Mouse (Mus musculus): ENCODE results near the gene Krcc1. TPM values are rescaled to one million over a fixed set of nuclear protein-coding genes. Genes with fewer than 3 reads are reported as not detected.
"Not testable (repeated sequence)": the region's sequence is repeated elsewhere in the genome, so short reads cannot be mapped to it uniquely, and the experiment has no call there.

Gene Krcc1
- polyA plus RNA-seq, 1 experiment from 2014 or later, result 21.5 TPM

GRCm38 (mm10) chr6:71258562-71258961 lies 12.9 kb upstream of the Krcc1 start:
- Histone ChIP-seq H3K4me3 (replicated peaks; ENCODE audit: low read length) (no peak overlapping the region), H3K27me3 (ENCODE audit: control insufficient read depth, insufficient read depth, low read length) (no peaks in the 10 kb centered on the region), H3K9ac (no peak overlapping the region), H3K4me1 (replicated peaks; ENCODE audit: control insufficient read depth, insufficient read depth, low read length) (no peaks in the 10 kb centered on the region), H3K4me2 (replicated peaks) (no peak overlapping the region), H3K27ac (no peak overlapping the region), H3K36me3 (replicated peaks; ENCODE audit: control insufficient read depth, insufficient read depth) (no peaks in the 10 kb centered on the region), H3K9me3 (ENCODE audit: control insufficient read depth, low read length) (no peaks in the 10 kb centered on the region)
- no peak for DNase-seq (ENCODE audit: low spot score)
- WGBS, result 80% methylated on average over 2 of the region's 2 CpGs
- no peak for ATAC-seq (ENCODE audit: low FRiP score)

- 92% methylated on average over 4 of the region's 4 CpGs for WGBS
- Histone ChIP-seq H3K27me3 (ENCODE audit: control insufficient read depth, insufficient read depth, low read length) (no peaks in the 10 kb centered on the region), H3K9ac (no peak overlapping the region), H3K27ac (no peak overlapping the region), H3K4me1 (replicated peaks; ENCODE audit: control insufficient read depth, insufficient read depth, low read length) (no peaks in the 10 kb centered on the region), H3K4me3 (replicated peaks; ENCODE audit: low read length) (no peak overlapping the region), H3K4me2 (replicated peaks) (no peak overlapping the region), H3K9me3 (ENCODE audit: control insufficient read depth, low read length) (no peaks in the 10 kb centered on the region), H3K36me3 (replicated peaks; ENCODE audit: control insufficient read depth, insufficient read depth) (no peaks in the 10 kb centered on the region)
- ATAC-seq (ENCODE audit: low FRiP score), result no peak
- no peak for DNase-seq (ENCODE audit: low spot score)
These were observed 12.3 kb upstream of the Krcc1 start for GRCm38 (mm10) chr6:71259166-71259565.

GRCm38 (mm10) chr6:71260051-71260640 lies 11.3 kb upstream of the Krcc1 start:
- no peak for DNase-seq (ENCODE audit: low spot score)
- Histone ChIP-seq H3K4me1 (replicated peaks; ENCODE audit: control insufficient read depth, insufficient read depth, low read length) (no peaks in the 10 kb centered on the region), H3K27ac (no peak overlapping the region), H3K4me2 (replicated peaks) (no peak overlapping the region), H3K9me3 (ENCODE audit: control insufficient read depth, low read length) (no peaks in the 10 kb centered on the region), H3K9ac (no peak overlapping the region), H3K27me3 (ENCODE audit: control insufficient read depth, insufficient read depth, low read length) (no peaks in the 10 kb centered on the region), H3K4me3 (replicated peaks; ENCODE audit: low read length) (no peak overlapping the region), H3K36me3 (replicated peaks; ENCODE audit: control insufficient read depth, insufficient read depth) (no peaks in the 10 kb centered on the region)
- 64% methylated on average over 6 of the region's 6 CpGs for WGBS
- ATAC-seq (ENCODE audit: low FRiP score), result no peak

- Histone ChIP-seq H3K4me3 (replicated peaks; ENCODE audit: low read length) (no peak overlapping the region), H3K4me1 (replicated peaks; ENCODE audit: control insufficient read depth, insufficient read depth, low read length) (no peaks in the 10 kb centered on the region), H3K9me3 (ENCODE audit: control insufficient read depth, low read length) (no peaks in the 10 kb centered on the region), H3K27me3 (ENCODE audit: control insufficient read depth, insufficient read depth, low read length) (no peaks in the 10 kb centered on the region), H3K4me2 (replicated peaks) (no peak overlapping the region), H3K36me3 (replicated peaks; ENCODE audit: control insufficient read depth, insufficient read depth) (no peaks in the 10 kb centered on the region), H3K9ac (no peak overlapping the region), H3K27ac (no peak overlapping the region)
- WGBS, result 91% methylated on average over 3 of the region's 3 CpGs
- ATAC-seq (ENCODE audit: low FRiP score), result no peak
- no peak for DNase-seq (ENCODE audit: low spot score)
These were observed 10.4 kb upstream of the Krcc1 start for GRCm38 (mm10) chr6:71261060-71261459.

- no peaks in the 10 kb centered on the region for H3K4me1 ChIP-seq (replicated peaks; ENCODE audit: control insufficient read depth, insufficient read depth, low read length)
- ATAC-seq (ENCODE audit: low FRiP score), result no peak
These were observed 9.2 kb upstream of the Krcc1 start for GRCm38 (mm10) chr6:71262142-71262833.

GRCm38 (mm10) chr6:71267603-71268002 lies 3.9 kb upstream of the Krcc1 start:
- ATAC-seq (ENCODE audit: low FRiP score); H3K27me3 ChIP-seq (ENCODE audit: control insufficient read depth, insufficient read depth, low read length); DNase-seq (ENCODE audit: low spot score); H3K4me2 ChIP-seq (replicated peaks); H3K9me3 ChIP-seq (ENCODE audit: control insufficient read depth, low read length); H3K36me3 ChIP-seq (replicated peaks; ENCODE audit: control insufficient read depth, insufficient read depth); H3K9ac ChIP-seq; H3K4me3 ChIP-seq (replicated peaks; ENCODE audit: low read length); H3K27ac ChIP-seq: not testable (repeated sequence)
- 70% methylated on average over 7 of the region's 7 CpGs for WGBS
- peaks cover 11% of the 10 kb centered on the region for H3K4me1 ChIP-seq (replicated peaks; ENCODE audit: control insufficient read depth, insufficient read depth, low read length)

More at GRCm38 (mm10) chr6:71262142-71262833, 9.2 kb upstream of the Krcc1 start:
- 76% methylated on average over 8 of the region's 8 CpGs for WGBS
- H3K27me3 ChIP-seq (ENCODE audit: control insufficient read depth, insufficient read depth, low read length), result no peaks in the 10 kb centered on the region
- no peaks in the 10 kb centered on the region for H3K36me3 ChIP-seq (replicated peaks; ENCODE audit: control insufficient read depth, insufficient read depth)
- no peak overlapping the region for H3K4me2 ChIP-seq (replicated peaks)
- no peak overlapping the region for H3K9ac ChIP-seq
- no peak overlapping the region for H3K27ac ChIP-seq
- no peak overlapping the region for H3K4me3 ChIP-seq (replicated peaks; ENCODE audit: low read length)
- DNase-seq (ENCODE audit: low spot score), result no peak
- no peaks in the 10 kb centered on the region for H3K9me3 ChIP-seq (ENCODE audit: control insufficient read depth, low read length)

- WGBS, result 60% methylated on average over 7 of the region's 7 CpGs
- H3K9ac ChIP-seq, result no peak overlapping the region
- DNase-seq (ENCODE audit: low spot score), result peak; percentile 46
These were observed 2.4 kb upstream of the Krcc1 start for GRCm38 (mm10) chr6:71268929-71269685.

GRCm38 (mm10) chr6:71269686-71270050 lies 1.8 kb upstream of the Krcc1 start:
- not testable (repeated sequence) for H3K4me3 ChIP-seq (replicated peaks; ENCODE audit: low read length); ATAC-seq (ENCODE audit: low FRiP score); H3K9me3 ChIP-seq (ENCODE audit: control insufficient read depth, low read length); H3K27ac ChIP-seq; H3K9ac ChIP-seq; H3K27me3 ChIP-seq (ENCODE audit: control insufficient read depth, insufficient read depth, low read length); H3K4me2 ChIP-seq (replicated peaks); DNase-seq (ENCODE audit: low spot score); H3K36me3 ChIP-seq (replicated peaks; ENCODE audit: control insufficient read depth, insufficient read depth)
- 98% methylated on average over 6 of the region's 6 CpGs for WGBS
- H3K4me1 ChIP-seq (replicated peaks; ENCODE audit: control insufficient read depth, insufficient read depth, low read length), result peaks cover 15% of the 10 kb centered on the region

More at GRCm38 (mm10) chr6:71268929-71269685, 2.4 kb upstream of the Krcc1 start:
- H3K4me1 ChIP-seq (replicated peaks; ENCODE audit: control insufficient read depth, insufficient read depth, low read length), result peaks cover 15% of the 10 kb centered on the region
- ATAC-seq (ENCODE audit: low FRiP score), result no peak
- no peaks in the 10 kb centered on the region for H3K9me3 ChIP-seq (ENCODE audit: control insufficient read depth, low read length)
- no peaks in the 10 kb centered on the region for H3K36me3 ChIP-seq (replicated peaks; ENCODE audit: control insufficient read depth, insufficient read depth)
- H3K4me2 ChIP-seq (replicated peaks), result no peak overlapping the region
- H3K27me3 ChIP-seq (ENCODE audit: control insufficient read depth, insufficient read depth, low read length), result no peaks in the 10 kb centered on the region
- H3K4me3 ChIP-seq (replicated peaks; ENCODE audit: low read length), result no peak overlapping the region
- no peak overlapping the region for H3K27ac ChIP-seq

- H3K36me3 ChIP-seq (replicated peaks; ENCODE audit: control insufficient read depth, insufficient read depth), result no peaks in the 10 kb centered on the region
- peak overlapping the region; percentile 79 for H3K4me3 ChIP-seq (replicated peaks; ENCODE audit: low read length)
- H3K27me3 ChIP-seq (ENCODE audit: control insufficient read depth, insufficient read depth, low read length), result no peaks in the 10 kb centered on the region
- peak; percentile 25 for DNase-seq (ENCODE audit: low spot score)
- no peaks in the 10 kb centered on the region for H3K9me3 ChIP-seq (ENCODE audit: control insufficient read depth, low read length)
- H3K4me1 ChIP-seq (replicated peaks; ENCODE audit: control insufficient read depth, insufficient read depth, low read length), result peaks cover 15% of the 10 kb centered on the region
- H3K4me2 ChIP-seq (replicated peaks), result peak overlapping the region; percentile 73
- peak overlapping the region; percentile 57 for H3K9ac ChIP-seq
- 32% methylated on average over 13 of the region's 14 CpGs for WGBS
- peak overlapping the region; percentile 95 for H3K27ac ChIP-seq
- peak; percentile 21 for ATAC-seq (ENCODE audit: low FRiP score)
These were observed 998 bp upstream of the Krcc1 start for GRCm38 (mm10) chr6:71270301-71271056.

Data from hindbrain, embryonic 14.5 days (tissue).